Mouse (Mus musculus) frontal cortex, adult (tissue): Measurements from ENCODE around the gene Il1rap.

Experiments
- ATAC-seq: cut with Nextera tagmentation; 2 replicates; pipeline ENCODE4 v1.9.2; 2017; ENCODE audit warnings: mild to moderate bottlenecking, moderate library complexity, mixed read lengths; ENCODE audit not compliant: low TSS enrichment

The Il1rap gene

DNA sequence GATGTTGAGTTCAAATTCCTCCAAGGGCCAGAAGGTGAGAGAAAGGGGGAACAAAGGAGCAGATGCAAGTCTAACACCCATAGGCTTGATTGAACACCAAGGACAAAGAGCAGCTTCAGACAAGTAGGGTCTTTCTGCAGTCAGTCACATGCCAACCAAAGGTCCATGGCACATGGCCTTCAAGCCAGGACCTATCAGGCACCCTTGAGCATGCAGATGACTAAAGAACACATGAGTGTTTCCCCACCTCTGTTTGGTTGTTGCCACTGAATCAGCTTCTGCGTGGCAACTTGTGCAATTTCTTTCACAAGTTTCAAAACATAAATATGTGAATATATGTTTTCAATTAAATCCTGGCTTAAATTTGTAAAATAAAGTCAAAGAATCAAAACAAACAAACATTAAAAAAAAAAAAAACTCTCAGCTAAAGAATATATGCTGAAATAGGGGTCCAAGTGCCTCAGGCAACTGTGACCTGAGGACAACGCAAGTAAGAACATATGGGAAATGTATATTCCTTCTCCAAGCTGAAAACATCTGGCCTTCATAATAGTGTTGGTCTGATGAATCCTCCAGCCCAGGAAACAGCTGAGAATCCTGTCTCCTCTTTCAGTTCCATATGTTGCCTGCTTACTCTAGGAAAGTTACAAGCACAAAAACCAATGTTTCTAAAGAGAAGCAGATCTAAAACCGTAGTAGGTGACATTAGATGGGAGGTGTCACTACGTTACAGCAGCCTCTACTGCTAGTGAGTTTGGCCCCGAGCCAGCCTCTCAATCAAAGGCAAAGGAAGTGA is 142.6 kb downstream of the Il1rap start:
- ATAC-seq: no peak

GRCm38 (mm10) chr16:26728139-26728538 is 146.6 kb downstream of the Il1rap start:
- ATAC-seq: no peak

- no peak for ATAC-seq
Observed at GRCm38 (mm10) chr16:26730941-26731340, 149.4 kb downstream of the Il1rap start.

GRCm38 (mm10) chr16:26732566-26732965 is 151.1 kb downstream of the Il1rap start:
- no peak for ATAC-seq

- ATAC-seq: no peak
Observed at GRCm38 (mm10) chr16:26755381-26756155, 174.1 kb downstream of the Il1rap start.

GRCm38 (mm10) chr16:26775976-26776375 is 194.5 kb downstream of the Il1rap start:
- ATAC-seq: peak; percentile 99

DNA sequence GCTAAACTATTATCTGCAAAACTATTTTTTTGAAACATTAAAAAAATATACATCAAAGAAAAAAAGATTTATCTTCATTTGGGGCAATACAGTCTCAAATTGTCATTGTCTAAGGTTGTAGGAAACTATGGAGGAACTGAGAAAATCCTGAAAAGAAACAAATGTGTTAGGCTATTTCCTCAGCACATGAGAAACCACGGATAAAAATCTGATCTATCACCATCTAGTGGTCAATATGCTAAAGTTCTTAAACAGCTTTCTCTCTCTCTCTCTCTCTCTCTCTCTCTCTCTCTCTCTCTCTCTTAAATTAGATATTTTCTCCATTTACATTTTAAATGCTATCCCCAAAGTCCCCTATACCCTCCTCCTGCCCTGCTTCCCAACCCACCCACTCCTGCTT is 195.6 kb downstream of the Il1rap start:
- no peak for ATAC-seq
